Mouse (Mus musculus): ENCODE measurements around the gene Apol10b. TPM values are rescaled to one million over a fixed set of nuclear protein-coding genes. Genes with fewer than 3 reads are reported as not detected.

Apol10b gene
- total and polyA plus RNA-seq, 3 experiments: 2.9 to 4.9 (median 3.6) TPM

- in situ Hi-C loops (cut with MboI; ENCODE audit: low pct_ligation_motif_present, low pct_unique_long_range_greater_than_20kb, low sequenced_read_pairs): no loop called here
- TF ChIP-seq TCF12 (IDR thresholded peaks at IDR 0.05; ENCODE audit: low read depth, low read length): no peak
- no peak for TF ChIP-seq CHD2 (IDR thresholded peaks at IDR 0.05; ENCODE audit: low read length)
- no peak for TF ChIP-seq MAX (IDR thresholded peaks at IDR 0.05; ENCODE audit: low read length)
- TF ChIP-seq KAT2A (IDR thresholded peaks at IDR 0.05; ENCODE audit: insufficient replicate concordance, low read length): no peak
- no peak for TF ChIP-seq ZNF384 (IDR thresholded peaks at IDR 0.05; ENCODE audit: low read depth, low read length)
- no peak for TF ChIP-seq ETS1 (conservative IDR thresholded peaks at IDR 0.05; ENCODE audit: low read depth, low read length)
- no peak for TF ChIP-seq SIN3A (IDR thresholded peaks at IDR 0.05; ENCODE audit: low read length)
- TF ChIP-seq NELFE (IDR thresholded peaks at IDR 0.05; ENCODE audit: low read depth, low read length): no peak
- no peak within 1 kb of the TSS for H3K4me3 ChIP-seq (replicated peaks in 1 of 3; ENCODE audit: low read depth in 2 of 3, low read length in 2 of 3, poor library complexity in 1 of 3)
- H3K9ac ChIP-seq (ENCODE audit: insufficient read depth, low read depth): no peak within 1 kb of the TSS
- no peak within 1 kb of the TSS for H3K4me2 ChIP-seq (ENCODE audit: insufficient read depth, low read depth, poor library complexity, severe bottlenecking)
- DNase-seq (ENCODE audit: extremely low read depth): no peak
- no peaks in the 10 kb centered on the region for H3K36me3 ChIP-seq (replicated peaks in 1 of 2; ENCODE audit: control insufficient read depth in 1 of 2, insufficient read depth in 1 of 2, low read length in 1 of 2)
- H3K9me3 ChIP-seq (replicated peaks; ENCODE audit: low read length): no peaks in the 10 kb centered on the region
- H3K27me3 ChIP-seq (replicated peaks): no peaks in the 10 kb centered on the region
- no peak within 1 kb of the TSS for H3K27ac ChIP-seq (ENCODE audit: insufficient read depth, low read depth)
- dilution Hi-C loops (cut with MboI; ENCODE audit: extremely low pct_ligation_motif_present, extremely low pct_unique_long_range_greater_than_20kb, low sequenced_read_pairs): no loop called here
- peaks cover 10 to 28% of the 10 kb centered on the region in 2 experiments for H3K4me1 ChIP-seq (ENCODE audit: control insufficient read depth in 1 of 2, insufficient read depth in 2 of 2)
- no peaks in the 10 kb centered on the region for H3K79me2 ChIP-seq (replicated peaks; ENCODE audit: control insufficient read depth, extremely low read depth, insufficient read depth, poor library complexity, severe bottlenecking)
Observed at GRCm38 (mm10) chr15:77598958-77599357, 3.0 kb upstream of the Apol10b start, which contains the start of gene Gm36245. TSS of gene Gm36245 (plus strand) at chr15:77599258.

GRCm38 (mm10) chr15:77598429-77598828, 2.5 kb upstream of the Apol10b start:
- H3K9ac ChIP-seq (ENCODE audit: insufficient read depth, low read depth): no peak overlapping the region
- TF ChIP-seq MYC (IDR thresholded peaks at IDR 0.05; ENCODE audit: low read depth, low read length): no peak
- TF ChIP-seq MAZ (IDR thresholded peaks at IDR 0.05; ENCODE audit: low read depth, low read length): no peak
- no peak for TF ChIP-seq ZC3H11A (IDR thresholded peaks at IDR 0.05; ENCODE audit: low read depth, low read length)
- no peak for TF ChIP-seq CHD1 (IDR thresholded peaks at IDR 0.05; ENCODE audit: low read depth, low read length)
- no peak for TF ChIP-seq NELFE (IDR thresholded peaks at IDR 0.05; ENCODE audit: low read depth, low read length)
- no peak for TF ChIP-seq EP300 (IDR thresholded peaks at IDR 0.05; ENCODE audit: low read length)
- TF ChIP-seq POLR2AphosphoS2 (IDR thresholded peaks at IDR 0.05; ENCODE audit: low read depth, low read length): no peak
- no peak for TF ChIP-seq ZMIZ1 (IDR thresholded peaks at IDR 0.05; ENCODE audit: low read depth, low read length)
- TF ChIP-seq RCOR1 (conservative IDR thresholded peaks at IDR 0.05; ENCODE audit: low read depth, low read length): no peak
- no peak for TF ChIP-seq SMC3 (IDR thresholded peaks at IDR 0.05; ENCODE audit: low read depth, low read length)
- no peak for TF ChIP-seq ZNF384 (IDR thresholded peaks at IDR 0.05; ENCODE audit: low read depth, low read length)
- H3K79me2 ChIP-seq (replicated peaks; ENCODE audit: control insufficient read depth, extremely low read depth, insufficient read depth, poor library complexity, severe bottlenecking): no peaks in the 10 kb centered on the region
- no peak overlapping the region for H3K27ac ChIP-seq (ENCODE audit: insufficient read depth, low read depth)
- H3K4me2 ChIP-seq (ENCODE audit: insufficient read depth, low read depth, poor library complexity, severe bottlenecking): no peak overlapping the region
- peaks cover 10 to 32% of the 10 kb centered on the region in 2 experiments for H3K4me1 ChIP-seq (ENCODE audit: control insufficient read depth in 1 of 2, insufficient read depth in 2 of 2)
- no peaks in the 10 kb centered on the region for H3K36me3 ChIP-seq (replicated peaks in 1 of 2; ENCODE audit: control insufficient read depth in 1 of 2, insufficient read depth in 1 of 2, low read length in 1 of 2)
- H3K9me3 ChIP-seq (replicated peaks; ENCODE audit: low read length): no peaks in the 10 kb centered on the region
- dilution Hi-C loops (cut with MboI; ENCODE audit: extremely low pct_ligation_motif_present, extremely low pct_unique_long_range_greater_than_20kb, low sequenced_read_pairs): no loop called here
- no peak for DNase-seq (ENCODE audit: extremely low read depth)
- in situ Hi-C loops (cut with MboI; ENCODE audit: low pct_ligation_motif_present, low pct_unique_long_range_greater_than_20kb, low sequenced_read_pairs): no loop called here
- H3K4me3 ChIP-seq (replicated peaks in 1 of 3; ENCODE audit: low read depth in 2 of 3, low read length in 2 of 3, poor library complexity in 1 of 3): no peak overlapping the region
- no peaks in the 10 kb centered on the region for H3K27me3 ChIP-seq (replicated peaks)

Data from CH12.LX (cell line).